Mouse (Mus musculus) kidney, adult 18-20 months (tissue): ENCODE measurements around the gene Aym1.
"Not testable (repeated sequence)": the region's sequence is repeated elsewhere in the genome, so short reads cannot be mapped to it uniquely, and the experiment has no call there.

ENCODE experiments used
- DNase-seq: peaks from one replicate; pipeline ENCODE4 v3.0.0; 2021

Aym1 gene

GRCm38 (mm10) chr5:113357656-113358055 is 562 bp downstream of the Aym1 start:
- no peak for DNase-seq

GRCm38 (mm10) chr5:113358833-113359232 is 1.7 kb downstream of the Aym1 start:
- DNase-seq, result no peak

GRCm38 (mm10) chr5:113361283-113361682 is 4.2 kb downstream of the Aym1 start:
- DNase-seq, result no peak

GRCm38 (mm10) chr5:113362258-113362996 is 5.3 kb downstream of the Aym1 start:
- peak; percentile 29 for DNase-seq

GRCm38 (mm10) chr5:113363177-113363576 is 6.1 kb downstream of the Aym1 start:
- no peak for DNase-seq

- DNase-seq, result peak; percentile 78
Observed at GRCm38 (mm10) chr5:113365921-113366320, 8.8 kb downstream of the Aym1 start.

- DNase-seq, result not testable (repeated sequence)
Observed at GRCm38 (mm10) chr5:113367726-113368125, 10.6 kb downstream of the Aym1 start.

GRCm38 (mm10) chr5:113369262-113369868 is 12.3 kb downstream of the Aym1 start:
- no peak for DNase-seq

- DNase-seq, result no peak
Observed at GRCm38 (mm10) chr5:113372449-113372848, 15.4 kb downstream of the Aym1 start.

- peak; percentile 37 for DNase-seq
Observed at GRCm38 (mm10) chr5:113372995-113373950, 16.2 kb downstream of the Aym1 start.

- no peak for DNase-seq
Observed at GRCm38 (mm10) chr5:113374290-113374689, 17.2 kb downstream of the Aym1 start.

- DNase-seq, result peak; percentile 43
Observed at GRCm38 (mm10) chr5:113375783-113376182, 18.7 kb downstream of the Aym1 start.

- no peak for DNase-seq
Observed at GRCm38 (mm10) chr5:113376292-113376691, 19.2 kb downstream of the Aym1 start.

- DNase-seq, result no peak
Observed at GRCm38 (mm10) chr5:113379416-113379815, 22.3 kb downstream of the Aym1 start.

- DNase-seq, result no peak
Observed at GRCm38 (mm10) chr5:113380553-113380952, 23.5 kb downstream of the Aym1 start.

GRCm38 (mm10) chr5:113382580-113382979 is 25.5 kb downstream of the Aym1 start:
- DNase-seq, result no peak

- no peak for DNase-seq
Observed at GRCm38 (mm10) chr5:113393766-113394165, 36.7 kb downstream of the Aym1 start.

GRCm38 (mm10) chr5:113396286-113396934 is 39.3 kb downstream of the Aym1 start:
- no peak for DNase-seq

GRCm38 (mm10) chr5:113397443-113398317 is 40.6 kb downstream of the Aym1 start:
- DNase-seq, result no peak

GRCm38 (mm10) chr5:113402702-113403101 is 45.6 kb downstream of the Aym1 start:
- no peak for DNase-seq

- DNase-seq, result peak; percentile 22
Observed at GRCm38 (mm10) chr5:113407346-113407745, 50.3 kb downstream of the Aym1 start.
